Mouse (Mus musculus): ENCODE measurements around the gene Zbtb46.

Gene Zbtb46

GRCm38 (mm10) chr2:181459153-181459672, at the start of gene Zbtb46:
Gene Zbtb46, minus strand, starts transcription at chr2:181459426.
- peak; percentile 91 to 94 for DNase-seq

DNA sequence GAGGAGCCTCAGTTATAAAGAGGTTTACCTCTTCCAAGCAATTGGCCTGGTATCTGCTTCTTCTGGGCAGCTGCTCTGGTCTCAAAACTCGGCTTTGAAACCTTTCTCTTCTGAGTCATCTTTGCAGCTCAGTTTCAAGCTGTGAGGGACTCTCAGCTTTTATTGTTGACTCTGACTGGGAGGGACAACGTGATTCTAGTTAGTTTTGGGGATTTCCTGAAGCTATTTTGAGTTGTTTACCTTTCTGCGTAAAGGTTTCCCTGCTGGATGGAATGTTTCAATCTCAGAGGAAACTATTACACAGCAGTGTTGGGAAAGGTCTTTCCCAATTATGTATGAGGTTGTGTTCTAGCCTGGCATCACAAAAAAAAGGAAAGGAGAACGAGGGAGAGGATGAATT, 39.4 kb upstream of the Zbtb46 start:
- no peak for DNase-seq

DNA sequence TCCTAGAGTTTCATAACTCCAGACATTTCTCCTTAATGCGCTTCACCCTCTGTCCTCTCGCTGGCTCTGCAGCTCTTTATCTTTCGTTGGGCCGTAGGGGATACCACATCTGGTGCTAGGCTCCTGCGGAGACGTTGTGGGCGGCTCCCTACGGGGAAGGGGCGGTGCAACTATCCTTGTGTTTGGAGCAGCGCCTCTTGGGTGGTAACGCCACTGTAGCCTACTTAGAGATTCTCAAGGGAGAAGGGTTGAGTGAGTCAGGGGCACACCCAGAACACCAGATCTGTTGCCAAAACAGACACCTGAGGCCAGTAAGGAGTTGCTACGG, 38.3 kb upstream of the Zbtb46 start:
- peak; percentile 69 to 81 for DNase-seq

DNA sequence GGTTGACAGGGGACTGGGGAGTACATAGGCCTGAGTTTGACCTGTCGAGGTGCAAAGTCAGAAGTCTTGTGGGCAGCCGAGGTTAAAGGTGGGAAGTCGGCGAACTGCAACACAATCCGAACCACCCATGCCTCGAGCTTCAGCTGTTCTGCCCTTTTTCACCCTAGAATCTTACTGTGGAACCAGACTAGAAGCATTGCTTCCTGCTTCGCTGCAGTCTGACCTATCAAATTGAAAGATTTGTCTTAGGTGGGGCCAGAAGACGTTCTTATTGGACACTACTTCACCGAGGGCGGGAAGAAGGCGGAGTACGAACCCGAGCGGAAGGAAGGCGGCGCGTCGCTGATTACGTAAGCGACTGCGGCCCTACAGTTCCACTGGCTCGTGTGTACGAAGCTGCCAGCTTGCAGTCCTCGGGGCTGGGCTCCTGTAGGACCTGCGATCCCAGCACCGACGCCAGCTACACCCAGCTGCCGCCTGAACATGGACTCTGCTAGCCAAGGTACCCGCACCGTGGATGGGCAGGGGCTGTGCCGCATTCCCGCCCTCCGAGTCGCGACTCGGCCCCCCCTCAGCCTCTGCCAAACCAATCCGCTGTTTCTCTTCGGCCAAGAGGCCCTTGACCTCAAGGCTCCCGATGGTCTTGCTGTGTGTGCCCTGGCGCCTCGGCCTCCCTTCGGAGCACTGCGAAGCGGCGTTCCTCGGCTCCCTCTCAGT, 37.8 kb upstream of the Zbtb46 start, which contains the start of gene Tpd52l2:
Gene Tpd52l2 (plus strand): TSS at position 312 of the 717 bp plus-strand sequence.
- peak; percentile 95 for DNase-seq

- DNase-seq, result peak; percentile 77 to 81
Observed at GRCm38 (mm10) chr2:181496281-181496680, 37.1 kb upstream of the Zbtb46 start.

GRCm38 (mm10) chr2:181495845-181496244, 36.6 kb upstream of the Zbtb46 start:
- peak; percentile 26 to 33 for DNase-seq

- DNase-seq, result no peak
Observed at GRCm38 (mm10) chr2:181494266-181494945, 35.2 kb upstream of the Zbtb46 start.

DNA sequence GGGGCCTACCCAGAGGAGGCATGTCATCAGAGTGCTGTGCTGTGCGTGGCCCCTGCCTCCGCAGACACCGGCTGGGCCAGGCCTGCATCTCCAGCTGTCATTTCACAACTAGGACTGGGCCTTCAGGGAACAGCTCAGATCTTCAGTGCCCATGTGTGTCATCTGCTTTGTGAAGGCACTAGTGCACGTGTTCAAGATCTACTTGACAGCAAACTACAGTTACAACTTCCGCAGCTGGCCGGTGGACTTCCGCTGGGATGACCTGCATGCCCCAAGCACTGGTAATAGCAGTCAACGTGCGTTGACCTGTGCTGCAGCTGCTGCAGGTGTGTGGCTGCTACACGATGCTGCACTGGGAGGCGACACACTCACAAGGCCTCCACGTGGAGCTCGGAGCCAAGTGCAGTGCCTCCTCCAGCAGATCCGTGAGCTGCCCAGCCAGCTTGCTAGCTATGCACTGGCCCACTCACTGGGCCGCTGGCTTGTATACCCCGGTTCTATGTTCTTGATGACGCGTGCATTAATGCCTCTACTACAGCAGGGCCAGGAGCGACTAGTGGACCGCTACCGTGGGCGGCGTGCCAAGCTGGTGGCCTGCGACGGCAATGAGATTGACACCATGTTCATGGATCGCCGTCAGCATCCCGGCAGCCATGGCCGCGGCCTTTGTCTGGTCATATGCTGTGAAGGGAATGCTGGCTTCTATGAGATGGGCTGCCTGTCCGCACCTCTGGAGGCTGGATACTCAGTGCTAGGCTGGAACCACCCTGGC, 34.1 kb upstream of the Zbtb46 start, which contains the start of gene Abhd16b:
Gene Abhd16b (plus strand): TSS at position 51 of the 772 bp plus-strand sequence.
- no peak for DNase-seq

DNA sequence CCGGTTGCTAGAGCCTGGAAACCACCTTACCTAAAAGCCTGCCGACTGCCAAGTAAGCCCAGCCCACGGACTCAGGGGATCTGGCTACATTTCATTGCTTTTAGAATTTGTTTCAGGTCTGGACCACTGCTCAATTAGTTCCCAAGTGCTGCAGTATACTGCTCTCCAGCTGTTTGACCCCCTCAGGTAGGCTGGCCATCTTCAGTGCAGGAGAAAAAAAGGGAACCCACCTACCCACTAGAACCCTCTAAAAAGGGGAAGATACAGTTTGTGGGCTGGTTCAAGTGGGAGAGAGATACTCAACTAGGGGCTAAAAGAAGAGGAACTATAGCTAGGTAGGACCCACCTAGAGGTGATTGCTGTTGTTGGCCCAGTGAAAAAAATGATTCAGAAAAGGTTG, 33.0 kb upstream of the Zbtb46 start:
- no peak for DNase-seq

- DNase-seq, result peak; percentile 47 to 62
Observed at GRCm38 (mm10) chr2:181491432-181492205, 32.4 kb upstream of the Zbtb46 start.

DNA sequence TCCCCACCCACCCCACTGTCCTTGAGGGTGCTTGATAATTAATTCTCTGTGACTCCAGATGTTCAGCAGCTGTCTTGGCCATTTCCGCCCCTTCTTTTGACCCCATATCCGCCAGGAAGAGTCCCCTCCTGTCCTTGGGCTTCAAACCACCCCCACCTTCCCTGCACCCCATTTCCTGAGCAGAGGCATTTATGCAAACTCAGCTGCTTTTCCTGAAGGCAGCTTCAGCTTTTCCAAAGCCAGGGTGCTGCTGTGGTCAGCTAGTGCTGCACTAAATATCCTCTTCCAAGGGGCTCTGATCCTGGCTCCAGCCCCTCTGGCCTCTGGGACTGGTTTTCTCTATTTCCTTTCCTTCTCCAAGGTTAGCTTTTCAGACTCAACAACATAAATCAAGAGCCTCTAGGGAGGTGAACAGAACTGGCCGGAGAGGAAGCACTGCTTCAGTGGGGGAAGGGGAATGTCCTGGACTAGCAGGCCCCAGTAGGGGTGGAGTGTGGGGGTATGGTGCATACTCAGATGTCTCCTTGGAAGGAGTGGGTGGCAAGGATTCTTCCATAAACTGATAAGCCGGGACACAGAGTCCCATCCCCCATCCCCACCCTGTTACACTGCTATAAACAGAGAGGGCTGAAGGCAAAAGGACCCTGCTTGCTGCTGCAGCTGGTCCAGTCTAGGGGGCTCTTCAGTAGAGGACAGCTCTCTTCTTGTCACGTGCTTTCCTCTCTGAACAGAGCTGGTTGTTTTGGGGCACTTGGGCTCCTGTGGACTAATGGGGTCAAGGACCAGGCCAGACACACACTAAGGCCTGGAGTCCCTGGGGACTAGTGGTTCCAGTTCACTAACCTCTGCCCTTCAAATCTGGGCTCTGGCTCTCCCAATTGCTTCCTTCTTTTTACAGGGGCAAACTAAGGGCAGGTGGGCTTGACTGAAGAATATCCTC, 28.4 kb upstream of the Zbtb46 start:
- DNase-seq, result peak; percentile 59 to 81

- DNase-seq, result no peak
Observed at GRCm38 (mm10) chr2:181485741-181486140, 26.5 kb upstream of the Zbtb46 start.

GRCm38 (mm10) chr2:181484456-181485233, 25.4 kb upstream of the Zbtb46 start:
- DNase-seq, result no peak

- peak; percentile 62 to 81 for DNase-seq
Observed at GRCm38 (mm10) chr2:181483562-181484318, 24.5 kb upstream of the Zbtb46 start.

DNA sequence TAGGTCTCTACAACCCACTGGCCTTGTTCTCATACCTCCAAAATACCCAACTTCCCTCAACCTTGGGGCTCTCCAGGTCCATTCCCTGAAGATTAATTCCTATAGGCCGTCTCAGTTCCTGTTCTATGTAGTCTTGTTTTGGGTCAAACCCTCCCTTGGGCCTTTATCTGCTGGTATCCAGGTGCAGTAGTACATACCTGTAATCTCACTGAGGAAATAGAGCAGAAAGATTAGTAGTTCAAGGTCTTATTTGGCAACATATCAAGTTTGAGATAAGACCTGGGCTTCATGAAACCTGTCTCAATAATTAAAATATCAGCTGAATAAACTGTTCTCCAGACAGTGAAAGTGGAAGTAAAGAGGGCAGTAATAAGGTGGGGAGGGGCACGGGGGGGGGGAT, 23.9 kb upstream of the Zbtb46 start:
- no peak for DNase-seq

DNA sequence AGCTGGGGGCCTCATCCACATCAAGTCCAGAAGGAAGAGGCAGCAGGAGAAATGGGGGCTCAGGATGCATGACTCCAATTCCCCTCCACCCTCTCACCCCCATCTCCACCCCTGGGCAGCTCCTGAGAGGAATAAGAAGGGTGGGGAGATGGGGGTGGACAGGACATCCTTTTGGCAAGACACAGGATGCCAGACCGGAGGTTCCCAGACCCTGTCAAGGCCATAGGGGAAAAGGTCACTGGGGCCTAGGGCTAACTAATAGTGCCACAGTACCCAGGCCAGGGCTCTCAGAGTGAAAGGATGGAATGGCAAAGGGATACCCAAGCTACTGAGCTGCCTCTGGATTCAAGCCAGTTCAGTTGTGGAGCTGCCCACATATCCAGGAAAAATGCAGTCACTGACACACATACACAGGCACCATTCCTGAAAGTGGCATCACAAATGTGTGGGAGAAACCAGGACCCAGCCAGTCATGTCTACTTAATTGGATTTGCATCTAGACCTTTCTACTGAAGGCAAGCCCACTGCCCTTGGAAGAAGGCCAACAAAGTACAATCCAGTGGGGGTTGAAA, 13.1 kb upstream of the Zbtb46 start:
- peak; percentile 32 to 48 for DNase-seq

DNA sequence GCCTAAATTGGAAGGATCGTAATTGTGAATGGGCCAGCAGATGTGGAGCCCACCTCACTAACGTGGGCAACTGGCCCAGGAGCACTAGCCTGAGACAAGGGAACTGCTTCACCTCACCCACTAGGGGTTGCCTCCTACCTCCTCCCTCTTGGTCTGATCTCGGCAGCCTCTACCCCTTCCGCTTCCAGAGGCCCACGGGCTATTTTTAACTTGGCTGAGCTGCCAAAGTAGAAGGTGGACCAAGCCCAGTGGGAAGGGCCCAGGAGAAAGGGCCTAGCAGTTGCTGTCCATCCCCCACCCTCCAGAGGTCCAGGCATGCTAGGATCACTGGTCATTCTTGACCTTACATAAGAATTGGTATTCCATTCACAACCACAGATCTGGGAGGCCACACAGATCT, 12.0 kb upstream of the Zbtb46 start:
- DNase-seq, result peak; percentile 59 to 76

DNA sequence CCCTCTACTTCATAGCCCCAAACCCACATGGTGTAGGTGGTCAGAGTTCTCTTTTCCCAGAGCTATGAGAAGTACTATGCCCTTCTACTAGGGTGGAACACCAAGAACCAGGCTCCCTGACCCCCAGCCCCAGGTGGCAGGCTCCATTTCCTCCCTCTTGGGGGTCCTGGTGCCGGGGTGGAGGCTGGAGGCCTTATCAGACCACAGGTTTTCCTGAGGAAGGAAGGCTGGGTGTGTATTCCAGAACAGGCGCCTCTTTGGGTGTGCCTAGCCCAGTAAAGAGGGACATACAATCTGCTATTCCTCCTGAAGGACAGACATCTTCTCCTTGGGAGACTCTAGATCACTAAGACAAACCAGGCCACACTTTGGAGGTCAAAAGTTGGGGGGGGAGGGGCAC, 11.1 kb upstream of the Zbtb46 start:
- peak; percentile 27 to 58 for DNase-seq

GRCm38 (mm10) chr2:181465423-181465822, 6.2 kb upstream of the Zbtb46 start:
- DNase-seq, result no peak

Measured in lung, postnatal 4 days (tissue).